Mouse (Mus musculus): ENCODE data around the gene Thnsl2. TPM values are rescaled to one million over a fixed set of nuclear protein-coding genes. Genes with fewer than 3 reads are reported as not detected.

Thnsl2 gene
- total RNA-seq, 2 experiments from 2014 or later: 4.1 to 4.9 TPM

Other genes starting within 250 kb of the Thnsl2 start
- gene Tex37, start 225.5 kb downstream of the Thnsl2 start, total RNA-seq (2021): not detected
- not detected for gene Foxi3, start 187.9 kb downstream of the Thnsl2 start, total RNA-seq (2021)
- not detected for gene Fabp1, start 55.4 kb upstream of the Thnsl2 start, total RNA-seq (2021)
- gene Krcc1, start 127.2 kb upstream of the Thnsl2 start, total RNA-seq (2021): 10 to 100 TPM; 16.2 to 17.3 TPM
- gene Smyd1, start 177.8 kb upstream of the Thnsl2 start, total RNA-seq (2021): under 1 TPM; 0.58 to 0.94 TPM
- gene Cd8b1, start 178.3 kb upstream of the Thnsl2 start, total RNA-seq (2021): not detected
- gene Cd8a, start 229.0 kb upstream of the Thnsl2 start, total RNA-seq (2021): not detected

All from layer of hippocampus, adult 18-20 months (tissue).